Mouse (Mus musculus) liver, adult 2 months (tissue): Measurements from ENCODE around the gene Eif4a1. TPM values are rescaled to one million over a fixed set of nuclear protein-coding genes. Genes with fewer than 3 reads are reported as not detected.

Source experiments
- DNase-seq: peaks from one replicate; pipeline ENCODE4 v3.0.0-alpha.2; 2011; ENCODE audit warnings: low read depth, low spot score; ENCODE audit errors: extremely low read depth
- H3K27ac ChIP-seq: fragments of 200-500 bp; replicated peaks from 2 replicates; pipeline ENCODE4 v1.5.1; 2012; ENCODE audit warnings: low read depth, mild to moderate bottlenecking, control low read depth, inconsistent platforms, low read length; ENCODE audit not compliant: insufficient read depth
- H3K27me3 ChIP-seq: fragments of 200-500 bp; 2 replicates; pipeline ENCODE4 v1.6.1; 2012; ENCODE audit warnings: mild to moderate bottlenecking, moderate library complexity, low read length, inconsistent platforms; ENCODE audit not compliant: control insufficient read depth, insufficient read depth
- H3K36me3 ChIP-seq: fragments of 200-500 bp; 2 replicates; pipeline ENCODE4 v1.6.1; 2012; ENCODE audit warnings: low read length, inconsistent platforms; ENCODE audit not compliant: control insufficient read depth, insufficient read depth
- H3K4me1 ChIP-seq: fragments of 200-500 bp; 2 replicates; pipeline ENCODE4 v1.6.1; 2011; ENCODE audit warnings: low read length; ENCODE audit not compliant: control insufficient read depth, insufficient read depth
- H3K4me3 ChIP-seq: fragments of 200-500 bp; 2 replicates; pipeline ENCODE4 v1.5.1; 2011; ENCODE audit warnings: low read depth, mild to moderate bottlenecking, control low read depth, low read length, moderate library complexity; ENCODE audit not compliant: insufficient read depth
- H3K79me2 ChIP-seq: fragments of 200-500 bp; 2 replicates; pipeline ENCODE4 v1.6.1; 2012; ENCODE audit warnings: inconsistent platforms, mild to moderate bottlenecking, low read length, moderate library complexity; ENCODE audit not compliant: control insufficient read depth, insufficient read depth
- H3K9ac ChIP-seq: fragments of 200-500 bp; 2 replicates; pipeline ENCODE4 v1.6.1; 2012; ENCODE audit warnings: low read depth, mild to moderate bottlenecking, control low read depth, inconsistent platforms, low read length
- CTCF ChIP-seq: fragments of 200-500 bp; IDR thresholded peaks from 2 replicates; pipeline ENCODE4 v1.5.1; 2011; ENCODE audit warnings: low read depth, low read length, control low read depth
- POLR2A ChIP-seq: fragments of 200-500 bp; IDR thresholded peaks from 2 replicates; pipeline ENCODE4 v1.6.1; 2011; ENCODE audit warnings: low read length, control low read depth; ENCODE audit not compliant: insufficient read depth; ENCODE audit errors: extremely low read depth
- WGBS: fragments of 180-500 bp; shearing (Covaris S2); methylation state at CpG from one replicate; pipeline ENCODE4 v1.1.7; 2018; 5-methylcytosine and 5-hydroxymethylcytosine counted together
- polyA plus RNA-seq: library from polyadenylated mRNA; depleted of rRNA; stranded (reverse); fragments of >200 nt; gene quantifications from 2 replicates; pipeline ENCODE4 v1.2.3, GENCODE M21; 2012; rRNA removed
- total RNA-seq: library from RNA; depleted of rRNA; stranded (reverse); fragments of >200 nt; gene quantifications from 2 replicates; pipeline ENCODE4 v1.2.3, GENCODE M21; 2014; rRNA removed

The Eif4a1 gene
- total and polyA plus RNA-seq, 2 experiments = 221 to 370 TPM

DNA sequence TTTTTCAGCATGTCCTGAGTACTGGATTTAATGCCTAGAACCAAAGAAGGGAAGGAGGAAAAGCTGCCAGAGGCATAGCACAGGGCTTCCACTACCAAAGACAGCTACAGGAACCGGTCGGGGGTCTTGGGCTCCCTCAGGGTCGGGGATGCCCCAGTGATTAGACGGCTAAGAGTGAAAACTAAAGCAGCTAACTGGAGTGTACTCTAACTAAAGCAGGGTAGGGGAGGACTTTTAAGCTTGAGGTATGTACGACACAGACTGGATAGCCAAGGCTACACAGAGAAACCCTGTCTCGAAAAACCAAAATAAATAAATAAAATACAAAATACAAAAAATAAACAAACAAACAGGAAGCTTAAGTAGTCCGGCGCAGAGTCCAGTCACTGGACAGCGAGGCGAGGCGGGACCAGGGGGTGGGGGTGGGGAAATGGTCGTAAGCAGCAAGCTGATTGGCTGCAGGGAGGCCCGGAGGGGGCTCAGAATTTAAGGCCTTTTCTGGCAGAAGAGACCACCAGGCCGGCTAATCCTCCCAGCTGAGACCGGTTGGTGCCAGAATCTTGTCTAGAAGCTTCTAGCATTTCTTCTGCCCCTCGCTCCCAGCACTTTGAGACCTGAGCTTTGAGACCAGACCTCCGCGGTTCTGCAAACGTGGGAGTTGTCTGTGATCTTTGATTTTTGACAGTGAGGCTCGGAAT is 50.5 kb downstream of the Eif4a1 start, which contains the start of gene Sat2:
Sat2 (plus strand) TSS at position 454 of the 698 bp plus-strand sequence.
- no peaks in the 10 kb centered on the region for H3K36me3 ChIP-seq
- peak within 1 kb of the TSS; percentile 58 for H3K4me3 ChIP-seq
- peak within 1 kb of the TSS; percentile 88 for H3K27ac ChIP-seq
- peaks cover 2% of the 10 kb centered on the region; the same call in 1 of the 2 replicates for H3K4me1 ChIP-seq
- TF ChIP-seq CTCF (no peak), POLR2A (no peak)
- under 1% methylated on average over 20 of the region's 20 CpGs for WGBS
- H3K79me2 ChIP-seq = no peaks in the 10 kb centered on the region
- peak within 1 kb of the TSS; percentile 73 for H3K9ac ChIP-seq
- DNase-seq = peak; percentile 68
- no peaks in the 10 kb centered on the region for H3K27me3 ChIP-seq

DNA sequence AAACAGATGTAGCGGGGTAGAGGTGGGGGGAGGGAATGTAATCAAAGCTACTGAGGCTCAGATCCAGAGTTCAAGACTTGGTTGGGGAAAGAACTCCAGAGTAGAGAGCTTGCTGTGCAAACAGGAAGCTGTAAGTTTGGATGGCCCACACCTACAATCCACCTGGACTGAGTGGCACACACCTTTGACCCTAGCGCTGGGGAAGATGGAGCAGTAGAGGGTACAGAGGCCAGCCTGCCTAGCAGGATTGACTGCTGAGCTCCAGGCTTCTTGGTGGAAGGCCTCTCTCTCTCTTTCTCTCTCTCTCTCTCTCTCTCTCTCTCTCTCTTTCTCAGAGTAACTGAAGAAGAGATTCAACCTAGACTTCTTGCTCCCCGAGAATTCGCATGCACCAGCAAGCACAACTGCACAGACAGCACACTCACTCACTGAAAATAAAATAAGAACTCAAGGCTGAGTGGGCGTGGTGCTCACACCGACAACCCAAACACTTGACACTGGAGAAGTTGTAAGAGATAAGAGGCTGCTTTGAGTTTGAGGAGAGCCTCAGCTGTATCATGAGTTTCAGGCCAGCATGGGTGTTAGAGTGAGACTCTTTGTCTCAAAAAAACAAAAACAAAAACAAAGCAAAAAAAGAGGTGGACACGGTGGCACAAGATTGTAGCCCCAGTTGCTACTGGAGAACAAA is 51.7 kb downstream of the Eif4a1 start:
- H3K79me2 ChIP-seq = no peaks in the 10 kb centered on the region
- H3K36me3 ChIP-seq = no peaks in the 10 kb centered on the region
- no peak overlapping the region for H3K27ac ChIP-seq
- H3K9ac ChIP-seq = no peak overlapping the region
- WGBS = 80% methylated on average over 7 of the region's 7 CpGs
- DNase-seq = no peak
- no peak overlapping the region for H3K4me3 ChIP-seq
- H3K4me1 ChIP-seq = peaks cover 2% of the 10 kb centered on the region; the same call in 1 of the 2 replicates
- H3K27me3 ChIP-seq = no peaks in the 10 kb centered on the region
- TF ChIP-seq POLR2A = no peak
- TF ChIP-seq CTCF = no peak

DNA sequence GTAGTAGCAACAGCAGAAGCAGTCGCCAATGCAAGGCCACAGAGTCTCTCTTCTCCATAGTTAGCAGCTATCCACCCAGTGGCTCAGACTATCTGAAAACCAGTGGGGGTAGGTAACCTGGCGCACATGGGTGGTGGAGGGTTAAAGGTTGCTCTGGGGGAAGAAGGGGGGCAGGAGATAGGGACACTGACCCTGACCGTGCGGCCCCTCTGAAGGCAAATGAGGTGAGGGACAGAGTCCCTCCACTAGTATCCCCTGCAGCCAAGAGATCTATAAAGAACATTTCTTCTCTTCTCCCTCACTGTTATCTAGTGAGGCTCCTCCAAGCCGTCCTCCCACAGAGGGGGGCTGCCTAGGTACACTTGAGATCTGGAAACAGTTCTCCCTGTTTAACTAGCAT is 54.4 kb downstream of the Eif4a1 start, which contains the start of gene Shbg:
Shbg (minus strand) TSS at position 101 of the 400 bp plus-strand sequence.
- WGBS = 56% methylated on average over 5 of the region's 5 CpGs
- Histone ChIP-seq H3K79me2 (no peaks in the 10 kb centered on the region), H3K36me3 (no peaks in the 10 kb centered on the region), H3K4me1 (peaks cover 2% of the 10 kb centered on the region; the same call in 1 of the 2 replicates), H3K27me3 (no peaks in the 10 kb centered on the region), H3K4me3 (no peak within 1 kb of the TSS), H3K27ac (no peak within 1 kb of the TSS), H3K9ac (no peak within 1 kb of the TSS)
- TF ChIP-seq POLR2A (no peak), CTCF (no peak)
- DNase-seq = no peak

Other genes with a start within 250 kb of the Eif4a1 start
Only the 30 nearest of the 35 such genes appear.
- gene Dnah2, start 123.3 kb downstream of the Eif4a1 start, total RNA-seq = under 0.01 and 0.09 TPM in 2 replicates
- 0.02 TPM in 2 replicates for gene Dnah2, start 123.3 kb downstream of the Eif4a1 start, polyA plus RNA-seq
- under 0.01 TPM in 1 of 2 replicates, not detected in the other for gene Efnb3, start 112.2 kb downstream of the Eif4a1 start, total RNA-seq
- gene Efnb3, start 112.2 kb downstream of the Eif4a1 start, polyA plus RNA-seq = 0.11 and 0.17 TPM in 2 replicates
- 5.6 and 6.4 TPM in 2 replicates for gene Wrap53, start 92.2 kb downstream of the Eif4a1 start, total RNA-seq
- 10.7 and 11.2 TPM in 2 replicates for gene Wrap53, start 92.2 kb downstream of the Eif4a1 start, polyA plus RNA-seq
- 3.7 and 6.2 TPM in 2 replicates for gene Trp53, start 92.1 kb downstream of the Eif4a1 start, total RNA-seq
- 23.5 and 35.4 TPM in 2 replicates for gene Trp53, start 92.1 kb downstream of the Eif4a1 start, polyA plus RNA-seq
- gene Atp1b2, start 66.5 kb downstream of the Eif4a1 start, total RNA-seq = 0.18 and 0.20 TPM in 2 replicates
- gene Atp1b2, start 66.5 kb downstream of the Eif4a1 start, polyA plus RNA-seq = 0.40 and 0.46 TPM in 2 replicates
- not detected in 2 replicates for gene Shbg, start 54.5 kb downstream of the Eif4a1 start, total RNA-seq
- gene Shbg, start 54.5 kb downstream of the Eif4a1 start, polyA plus RNA-seq = 0.18 TPM in 1 of 2 replicates, not detected in the other
- 12.3 and 19.4 TPM in 2 replicates for gene Sat2, start 50.4 kb downstream of the Eif4a1 start, total RNA-seq
- 10.8 and 12.8 TPM in 2 replicates for gene Sat2, start 50.4 kb downstream of the Eif4a1 start, polyA plus RNA-seq
- 18.1 and 19.9 TPM in 2 replicates for gene Fxr2, start 39.4 kb downstream of the Eif4a1 start, total RNA-seq
- 24.2 and 33.9 TPM in 2 replicates for gene Fxr2, start 39.4 kb downstream of the Eif4a1 start, polyA plus RNA-seq
- not detected in 2 replicates for gene Sox15, start 17.1 kb downstream of the Eif4a1 start, total RNA-seq
- gene Sox15, start 17.1 kb downstream of the Eif4a1 start, polyA plus RNA-seq = 0.21 TPM in 1 of 2 replicates, not detected in the other
- 49.9 and 53.5 TPM in 2 replicates for gene Mpdu1, start 9.8 kb downstream of the Eif4a1 start, total RNA-seq
- 100 and 115 TPM in 2 replicates for gene Mpdu1, start 9.8 kb downstream of the Eif4a1 start, polyA plus RNA-seq
- 4.5 and 6.0 TPM in 2 replicates for gene Cd68, start 6.3 kb downstream of the Eif4a1 start, total RNA-seq
- 6.1 and 14.8 TPM in 2 replicates for gene Cd68, start 6.3 kb downstream of the Eif4a1 start, polyA plus RNA-seq
- 26.2 and 31.9 TPM in 2 replicates for gene Senp3, start 9.7 kb upstream of the Eif4a1 start, total RNA-seq
- gene Senp3, start 9.7 kb upstream of the Eif4a1 start, polyA plus RNA-seq = 17.5 and 25.8 TPM in 2 replicates
- gene Tnfsf13, start 13.4 kb upstream of the Eif4a1 start, total RNA-seq = 1.0 and 1.4 TPM in 2 replicates
- 0.58 and 1.1 TPM in 2 replicates for gene Tnfsf13, start 13.4 kb upstream of the Eif4a1 start, polyA plus RNA-seq
- gene Tnfsf12, start 23.4 kb upstream of the Eif4a1 start, total RNA-seq = 2.6 and 3.0 TPM in 2 replicates
- 9.5 and 18.0 TPM in 2 replicates for gene Tnfsf12, start 23.4 kb upstream of the Eif4a1 start, polyA plus RNA-seq
- gene Tnfsfm13, start 23.7 kb upstream of the Eif4a1 start, total RNA-seq = 2.5 and 3.4 TPM in 2 replicates
- gene Tnfsfm13, start 23.7 kb upstream of the Eif4a1 start, polyA plus RNA-seq = 2.6 and 3.6 TPM in 2 replicates
- gene Polr2a, start 86.2 kb upstream of the Eif4a1 start, total RNA-seq = 10.0 and 12.6 TPM in 2 replicates
- 9.9 and 10.6 TPM in 2 replicates for gene Polr2a, start 86.2 kb upstream of the Eif4a1 start, polyA plus RNA-seq
- gene Slc35g3, start 89.5 kb upstream of the Eif4a1 start, total RNA-seq = not detected in 2 replicates
- not detected in 2 replicates for gene Slc35g3, start 89.5 kb upstream of the Eif4a1 start, polyA plus RNA-seq
- 2.6 and 4.4 TPM in 2 replicates for gene Zbtb4, start 93.5 kb upstream of the Eif4a1 start, total RNA-seq
- 8.2 and 9.7 TPM in 2 replicates for gene Zbtb4, start 93.5 kb upstream of the Eif4a1 start, polyA plus RNA-seq
- gene Chrnb1, start 123.5 kb upstream of the Eif4a1 start, total RNA-seq = 0.46 and 0.54 TPM in 2 replicates
- 0.28 and 0.35 TPM in 2 replicates for gene Chrnb1, start 123.5 kb upstream of the Eif4a1 start, polyA plus RNA-seq
- gene Fgf11, start 129.4 kb upstream of the Eif4a1 start, total RNA-seq = 0.18 and 0.20 TPM in 2 replicates
- gene Fgf11, start 129.4 kb upstream of the Eif4a1 start, polyA plus RNA-seq = 0.33 and 0.34 TPM in 2 replicates
- 2.3 and 2.4 TPM in 2 replicates for gene Tmem102, start 133.2 kb upstream of the Eif4a1 start, total RNA-seq
- gene Tmem102, start 133.2 kb upstream of the Eif4a1 start, polyA plus RNA-seq = 13.5 and 15.7 TPM in 2 replicates
- not detected in 2 replicates for gene Gm39566, start 142.9 kb upstream of the Eif4a1 start, total RNA-seq
- gene Gm39566, start 142.9 kb upstream of the Eif4a1 start, polyA plus RNA-seq = not detected in 2 replicates
- gene Spem2, start 146.0 kb upstream of the Eif4a1 start, total RNA-seq = not detected in 2 replicates
- gene Spem2, start 146.0 kb upstream of the Eif4a1 start, polyA plus RNA-seq = not detected in 2 replicates
- not detected in 2 replicates for gene Spem1, start 149.8 kb upstream of the Eif4a1 start, total RNA-seq
- gene Spem1, start 149.8 kb upstream of the Eif4a1 start, polyA plus RNA-seq = 0.09 TPM in 1 of 2 replicates, not detected in the other
- 0.18 and 0.34 TPM in 2 replicates for gene Nlgn2, start 165.4 kb upstream of the Eif4a1 start, total RNA-seq
- 0.93 and 1.9 TPM in 2 replicates for gene Nlgn2, start 165.4 kb upstream of the Eif4a1 start, polyA plus RNA-seq
- 326 and 353 TPM in 2 replicates for gene Tmem256, start 166.1 kb upstream of the Eif4a1 start, total RNA-seq
- gene Tmem256, start 166.1 kb upstream of the Eif4a1 start, polyA plus RNA-seq = 284 and 370 TPM in 2 replicates
- gene Plscr3, start 174.0 kb upstream of the Eif4a1 start, total RNA-seq = 1.5 and 2.6 TPM in 2 replicates
- gene Plscr3, start 174.0 kb upstream of the Eif4a1 start, polyA plus RNA-seq = 18.5 and 19.3 TPM in 2 replicates
- 0.07 and 0.18 TPM in 2 replicates for gene Tnk1, start 186.3 kb upstream of the Eif4a1 start, total RNA-seq
- gene Tnk1, start 186.3 kb upstream of the Eif4a1 start, polyA plus RNA-seq = 0.17 TPM in 2 replicates
- not detected in 2 replicates for gene Tmem95, start 205.6 kb upstream of the Eif4a1 start, total RNA-seq
- not detected in 2 replicates for gene Tmem95, start 205.6 kb upstream of the Eif4a1 start, polyA plus RNA-seq
- 0.65 and 1.0 TPM in 2 replicates for gene Kctd11, start 209.0 kb upstream of the Eif4a1 start, total RNA-seq
- gene Kctd11, start 209.0 kb upstream of the Eif4a1 start, polyA plus RNA-seq = 0.68 and 1.6 TPM in 2 replicates